Mouse (Mus musculus): ENCODE measurements around the gene Cdc34.

DNA sequence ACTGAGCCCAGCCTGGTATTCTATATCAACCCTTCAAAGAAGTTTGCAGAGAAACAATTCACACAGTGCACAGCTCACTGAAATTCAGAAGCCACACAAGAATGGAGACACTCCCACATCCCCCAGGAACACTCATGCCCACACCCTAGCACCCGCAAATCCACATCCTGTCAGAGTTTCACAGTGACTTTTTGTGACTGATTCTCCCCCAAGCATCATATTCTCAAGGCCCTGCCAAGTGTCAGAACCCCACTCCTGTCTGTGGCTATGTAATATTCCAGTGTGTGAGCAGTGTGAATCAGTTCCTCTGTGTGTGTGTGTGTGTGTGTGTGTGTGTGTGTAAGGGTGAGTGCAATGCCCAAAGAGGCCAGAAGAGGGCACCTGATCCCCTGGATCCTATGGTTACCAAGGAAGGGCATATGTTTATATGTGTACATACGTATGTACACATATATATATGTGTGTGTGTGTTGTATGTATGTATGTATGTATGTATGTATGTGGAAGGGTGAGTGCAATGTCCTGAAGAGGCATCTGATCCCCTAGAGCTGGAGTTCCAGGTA lies 10.1 kb downstream of the Cdc34 start:
- TF ChIP-seq EP300 (IDR thresholded peaks at IDR 0.05; ENCODE audit: low read depth): no peak
- peak; percentile 51 for TF ChIP-seq CTCF (IDR thresholded peaks at IDR 0.05; ENCODE audit: low read depth)
